Mouse (Mus musculus) liver, embryonic 14.5 days (tissue): Measurements from ENCODE around the gene Gnat1.

Experiments used
- CTCF ChIP-seq: IDR thresholded peaks from 2 replicates; pipeline ENCODE4 v1.5.1; 2016; ENCODE audit warnings: antibody characterized with exemption, low read depth, control low read depth
- EP300 ChIP-seq: IDR thresholded peaks from 2 replicates; pipeline ENCODE4 v1.6.1; 2016; ENCODE audit warnings: antibody characterized with exemption, low read depth

DNA sequence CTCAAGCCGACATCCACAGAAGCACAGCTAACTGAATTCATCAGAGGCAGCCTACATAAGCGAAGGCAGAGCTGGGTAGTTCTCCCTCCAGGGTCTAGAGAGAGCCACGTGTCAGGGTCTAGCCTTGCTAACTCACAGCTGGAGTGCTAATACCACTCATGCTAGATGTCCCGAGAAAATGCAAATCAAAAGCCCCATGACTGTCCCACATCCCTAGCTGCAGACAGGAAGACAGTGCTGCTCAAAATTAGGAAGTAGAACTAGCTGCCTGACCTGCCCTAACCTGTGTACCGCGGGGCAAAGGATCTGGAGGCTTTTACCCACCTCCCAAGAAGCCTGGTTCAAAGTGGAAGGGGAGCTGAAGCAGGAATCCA lies 16.6 kb upstream of the Gnat1 start:
- TF ChIP-seq EP300 (no peak), CTCF (no peak)
